Mouse (Mus musculus) limb, embryonic 10.5 days (tissue): Measurements from ENCODE around the gene Igf1r. TPM values are rescaled to one million over a fixed set of nuclear protein-coding genes. Genes with fewer than 3 reads are reported as not detected.
A peak's percentile ranks its signal among the peaks of the same experiment; 100 is the strongest.
"Not testable (repeated sequence)": the region's sequence is repeated elsewhere in the genome, so short reads cannot be mapped to it uniquely, and the experiment has no call there.

Source experiments
- DNase-seq: peaks from one replicate; pipeline ENCODE4 v3.0.0-alpha.2; 2017; ENCODE audit warnings: low spot score
- H3K27ac ChIP-seq: fragments of 300-500 bp; sonication (generic); 2 replicates; pipeline ENCODE4 v1.5.1; 2016; ENCODE audit warnings: mild to moderate bottlenecking
- H3K27me3 ChIP-seq: fragments of 300-500 bp; sonication (generic); 2 replicates; pipeline ENCODE4 v1.6.1; 2016; ENCODE audit warnings: low read depth, mild to moderate bottlenecking; ENCODE audit not compliant: poor library complexity, severe bottlenecking
- H3K36me3 ChIP-seq: fragments of 300-500 bp; sonication (generic); 2 replicates; pipeline ENCODE4 v1.6.1; 2016; ENCODE audit warnings: mild to moderate bottlenecking, moderate library complexity
- H3K4me1 ChIP-seq: fragments of 300-500 bp; sonication (generic); 2 replicates; pipeline ENCODE4 v1.6.1; 2016
- H3K4me3 ChIP-seq: fragments of 300-500 bp; sonication (generic); 2 replicates; pipeline ENCODE4 v1.5.1; 2016; ENCODE audit warnings: mild to moderate bottlenecking, moderate library complexity
- H3K9me3 ChIP-seq: fragments of 300-500 bp; sonication (generic); replicated peaks from 2 replicates; pipeline ENCODE4 v1.6.1; 2016; ENCODE audit warnings: mild to moderate bottlenecking
- WGBS: fragments of 180-500 bp; shearing (Covaris S2); methylation state at CpG from one replicate; pipeline ENCODE4 v1.1.7; 2016; 5-methylcytosine and 5-hydroxymethylcytosine counted together
- polyA plus RNA-seq: library from polyadenylated mRNA; unstranded; fragments of >200 nt; fragmentation: Nextera tagmentation; extraction: Ambion mirVana; gene quantifications from 2 replicates; pipeline ENCODE4 v1.2.1, GENCODE M21; 2016

Gene Igf1r
- polyA plus RNA-seq, 1 experiment from 2014 or later: 27.9 TPM

GRCm38 (mm10) chr7:68271816-68272215, 319.2 kb downstream of the Igf1r start:
- H3K9me3 ChIP-seq: no peaks in the 10 kb centered on the region
- 94% methylated on average over 6 of the region's 6 CpGs for WGBS

GRCm38 (mm10) chr7:68272607-68273006, 320.0 kb downstream of the Igf1r start:
- Histone ChIP-seq H3K27ac (no peak overlapping the region), H3K9me3 (no peaks in the 10 kb centered on the region), H3K4me1 (peaks cover 26% of the 10 kb centered on the region), H3K36me3 (no peaks in the 10 kb centered on the region), H3K27me3 (peaks cover 20% of the 10 kb centered on the region; the same call in 1 of the 2 replicates), H3K4me3 (no peak overlapping the region)
- no peak for DNase-seq
- 92% methylated on average over 10 of the region's 10 CpGs for WGBS

More at GRCm38 (mm10) chr7:68271816-68272215, 319.2 kb downstream of the Igf1r start:
- no peaks in the 10 kb centered on the region for H3K36me3 ChIP-seq
- H3K27me3 ChIP-seq: peaks cover 20% of the 10 kb centered on the region; the same call in 1 of the 2 replicates
- H3K4me3 ChIP-seq: no peak overlapping the region
- peaks cover 23% of the 10 kb centered on the region for H3K4me1 ChIP-seq
- DNase-seq: no peak
- no peak overlapping the region for H3K27ac ChIP-seq

GRCm38 (mm10) chr7:68273515-68273914, 320.9 kb downstream of the Igf1r start, which contains the start of gene Fam169b:
Fam169b (plus strand) TSS chr7:68273839.
- H3K27ac ChIP-seq: no peak within 1 kb of the TSS
- H3K4me1 ChIP-seq: peaks cover 35% of the 10 kb centered on the region
- no peaks in the 10 kb centered on the region for H3K9me3 ChIP-seq
- H3K27me3 ChIP-seq: peaks cover 24% of the 10 kb centered on the region
- no peak for DNase-seq
- H3K36me3 ChIP-seq: no peaks in the 10 kb centered on the region
- H3K4me3 ChIP-seq: no peak within 1 kb of the TSS

- DNase-seq: no peak
- H3K27me3 ChIP-seq: peaks cover 28% of the 10 kb centered on the region
- H3K9me3 ChIP-seq: no peaks in the 10 kb centered on the region
- H3K4me1 ChIP-seq: peaks cover 34% of the 10 kb centered on the region
- H3K4me3 ChIP-seq: no peak overlapping the region
- WGBS: 53% methylated on average over 2 of the region's 2 CpGs
- no peak overlapping the region for H3K27ac ChIP-seq
- no peaks in the 10 kb centered on the region for H3K36me3 ChIP-seq
Measured at GRCm38 (mm10) chr7:68274218-68274617, 321.6 kb downstream of the Igf1r start.

- peaks cover 28% of the 10 kb centered on the region for H3K27me3 ChIP-seq
- 69% methylated on average over 9 of the region's 9 CpGs for WGBS
Measured at GRCm38 (mm10) chr7:68274951-68275350, 322.3 kb downstream of the Igf1r start.

GRCm38 (mm10) chr7:68275445-68275837, 322.8 kb downstream of the Igf1r start:
- H3K36me3 ChIP-seq, H3K9me3 ChIP-seq, DNase-seq, H3K27ac ChIP-seq: not testable (repeated sequence)
- WGBS: 41% methylated on average over 9 of the region's 9 CpGs
- Histone ChIP-seq H3K4me1 (peaks cover 34% of the 10 kb centered on the region), H3K27me3 (peaks cover 28% of the 10 kb centered on the region), H3K4me3 (peak overlapping the region; percentile 50)

More at GRCm38 (mm10) chr7:68274951-68275350, 322.3 kb downstream of the Igf1r start:
- Histone ChIP-seq H3K4me3 (no peak overlapping the region), H3K27ac (no peak overlapping the region), H3K4me1 (peaks cover 34% of the 10 kb centered on the region), H3K36me3 (no peaks in the 10 kb centered on the region), H3K9me3 (no peaks in the 10 kb centered on the region)
- no peak for DNase-seq

- H3K27ac ChIP-seq: peak overlapping the region; percentile 77
- H3K36me3 ChIP-seq: no peaks in the 10 kb centered on the region
- H3K27me3 ChIP-seq: peaks cover 28% of the 10 kb centered on the region
- DNase-seq: peak; percentile 61
- H3K4me3 ChIP-seq: peak overlapping the region; percentile 50
- H3K4me1 ChIP-seq: peaks cover 30% of the 10 kb centered on the region
- WGBS: 2% methylated on average over 36 of the region's 36 CpGs
- no peaks in the 10 kb centered on the region for H3K9me3 ChIP-seq
Measured at GRCm38 (mm10) chr7:68275838-68276731, 323.5 kb downstream of the Igf1r start.

GRCm38 (mm10) chr7:68277054-68277896, 324.6 kb downstream of the Igf1r start:
- Histone ChIP-seq H3K27me3 (peaks cover 28% of the 10 kb centered on the region), H3K36me3 (no peaks in the 10 kb centered on the region), H3K4me3 (no peak overlapping the region), H3K4me1 (peaks cover 30% of the 10 kb centered on the region), H3K27ac (0 out of 2 replicates have a peak overlapping the region, but pooled peaks have one; percentile 25), H3K9me3 (no peaks in the 10 kb centered on the region)
- 17% methylated on average over 11 of the region's 11 CpGs for WGBS
- peak; percentile 51 for DNase-seq

- H3K27ac ChIP-seq: peak overlapping the region; percentile 46; the same call in 1 of the 2 replicates
- no peak overlapping the region for H3K4me3 ChIP-seq
- WGBS: 80% methylated on average over 4 of the region's 4 CpGs
- peaks cover 30% of the 10 kb centered on the region for H3K4me1 ChIP-seq
- H3K36me3 ChIP-seq: no peaks in the 10 kb centered on the region
- peaks cover 28% of the 10 kb centered on the region for H3K27me3 ChIP-seq
- DNase-seq: no peak
- no peaks in the 10 kb centered on the region for H3K9me3 ChIP-seq
Measured at GRCm38 (mm10) chr7:68277897-68278270, 325.3 kb downstream of the Igf1r start.

- DNase-seq: no peak
- 96% methylated on average over 6 of the region's 6 CpGs for WGBS
- peaks cover 30% of the 10 kb centered on the region for H3K4me1 ChIP-seq
- peaks cover 28% of the 10 kb centered on the region for H3K27me3 ChIP-seq
- H3K27ac ChIP-seq: peak overlapping the region; percentile 46
- no peaks in the 10 kb centered on the region for H3K36me3 ChIP-seq
- H3K9me3 ChIP-seq: no peaks in the 10 kb centered on the region
- no peak overlapping the region for H3K4me3 ChIP-seq
Measured at GRCm38 (mm10) chr7:68278385-68278784, 325.8 kb downstream of the Igf1r start.

- Histone ChIP-seq H3K4me3 (no peak overlapping the region), H3K4me1 (peaks cover 33% of the 10 kb centered on the region), H3K27me3 (peaks cover 23% of the 10 kb centered on the region), H3K36me3 (no peaks in the 10 kb centered on the region), H3K27ac (peak overlapping the region; percentile 46; the same call in 1 of the 2 replicates), H3K9me3 (no peaks in the 10 kb centered on the region)
- 81% methylated on average over 6 of the region's 6 CpGs for WGBS
- no peak for DNase-seq
Measured at GRCm38 (mm10) chr7:68278908-68279307, 326.3 kb downstream of the Igf1r start.

GRCm38 (mm10) chr7:68279481-68279880, 326.9 kb downstream of the Igf1r start:
- Histone ChIP-seq H3K9me3 (no peaks in the 10 kb centered on the region), H3K27me3 (peaks cover 18% of the 10 kb centered on the region), H3K4me1 (peaks cover 37% of the 10 kb centered on the region), H3K36me3 (no peaks in the 10 kb centered on the region), H3K27ac (peak overlapping the region; percentile 46; the same call in 1 of the 2 replicates), H3K4me3 (no peak overlapping the region)
- 93% methylated on average over 7 of the region's 7 CpGs for WGBS
- DNase-seq: no peak
